Mouse (Mus musculus): Measurements from ENCODE around the gene Mpdz. TPM values are rescaled to one million over a fixed set of nuclear protein-coding genes. Genes with fewer than 3 reads are reported as not detected.

The Mpdz gene
- polyA plus RNA-seq, 1 experiment from 2014 or later = 7.4 TPM

- Histone ChIP-seq H3K4me2 (replicated peaks; ENCODE audit: low read depth, low read length) (no peak overlapping the region), H3K9me3 (ENCODE audit: low read length) (no peaks in the 10 kb centered on the region), H3K36me3 (ENCODE audit: insufficient read depth, low read length) (no peaks in the 10 kb centered on the region), H3K4me1 (ENCODE audit: insufficient read depth, low read depth, low read length) (no peaks in the 10 kb centered on the region), H3K4me3 (ENCODE audit: low read depth, low read length) (no peak overlapping the region), H3K27ac (ENCODE audit: low read length) (no peak overlapping the region), H3K9ac (replicated peaks; ENCODE audit: low read depth) (no peak overlapping the region), H3K27me3 (replicated peaks; ENCODE audit: insufficient read depth, low read length) (no peaks in the 10 kb centered on the region)
- TF ChIP-seq EP300 (IDR thresholded peaks at IDR 0.05) (no peak), CTCF (IDR thresholded peaks at IDR 0.05) (no peak)
- 40% methylated on average over 12 of the region's 12 CpGs for WGBS
- ATAC-seq = peak; percentile 78
- peak; percentile 69 for DNase-seq (ENCODE audit: low spot score)
Observed at GRCm38 (mm10) chr4:81309473-81310167, 133.0 kb downstream of the Mpdz start.

- Histone ChIP-seq H3K4me3 (ENCODE audit: low read depth, low read length) (no peak overlapping the region), H3K27ac (ENCODE audit: low read length) (no peak overlapping the region), H3K27me3 (replicated peaks; ENCODE audit: insufficient read depth, low read length) (no peaks in the 10 kb centered on the region), H3K9ac (replicated peaks; ENCODE audit: low read depth) (no peak overlapping the region), H3K36me3 (ENCODE audit: insufficient read depth, low read length) (peaks cover 3% of the 10 kb centered on the region; the same call in 1 of the 2 replicates), H3K9me3 (ENCODE audit: low read length) (no peaks in the 10 kb centered on the region), H3K4me1 (ENCODE audit: insufficient read depth, low read depth, low read length) (no peaks in the 10 kb centered on the region), H3K4me2 (replicated peaks; ENCODE audit: low read depth, low read length) (no peak overlapping the region)
- ATAC-seq (no peak), DNase-seq (ENCODE audit: low spot score) (no peak)
- 83% methylated on average over 10 of the region's 10 CpGs for WGBS
- TF ChIP-seq EP300 (IDR thresholded peaks at IDR 0.05) (no peak), CTCF (IDR thresholded peaks at IDR 0.05) (no peak)
Observed at GRCm38 (mm10) chr4:81307596-81308265, 134.9 kb downstream of the Mpdz start.

- H3K36me3 ChIP-seq (ENCODE audit: insufficient read depth, low read length) = peaks cover 3% of the 10 kb centered on the region; the same call in 1 of the 2 replicates
- H3K4me2 ChIP-seq (replicated peaks; ENCODE audit: low read depth, low read length) = no peak overlapping the region
- 87% methylated on average over 3 of the region's 3 CpGs for WGBS
- DNase-seq (ENCODE audit: low spot score) (no peak), ATAC-seq (no peak)
- no peak overlapping the region for H3K27ac ChIP-seq (ENCODE audit: low read length)
- H3K27me3 ChIP-seq (replicated peaks; ENCODE audit: insufficient read depth, low read length) = no peaks in the 10 kb centered on the region
- TF ChIP-seq CTCF (IDR thresholded peaks at IDR 0.05) (no peak), EP300 (IDR thresholded peaks at IDR 0.05) (no peak)
- no peaks in the 10 kb centered on the region for H3K9me3 ChIP-seq (ENCODE audit: low read length)
- no peak overlapping the region for H3K4me3 ChIP-seq (ENCODE audit: low read depth, low read length)
- H3K4me1 ChIP-seq (ENCODE audit: insufficient read depth, low read depth, low read length) = no peaks in the 10 kb centered on the region
- no peak overlapping the region for H3K9ac ChIP-seq (replicated peaks; ENCODE audit: low read depth)
Observed at GRCm38 (mm10) chr4:81302056-81302455, 140.6 kb downstream of the Mpdz start.

- Histone ChIP-seq H3K9me3 (ENCODE audit: low read length) (no peaks in the 10 kb centered on the region), H3K27me3 (replicated peaks; ENCODE audit: insufficient read depth, low read length) (no peaks in the 10 kb centered on the region), H3K9ac (replicated peaks; ENCODE audit: low read depth) (no peak overlapping the region), H3K4me3 (ENCODE audit: low read depth, low read length) (no peak overlapping the region), H3K36me3 (ENCODE audit: insufficient read depth, low read length) (peaks cover 3% of the 10 kb centered on the region; the same call in 1 of the 2 replicates), H3K4me2 (replicated peaks; ENCODE audit: low read depth, low read length) (no peak overlapping the region), H3K27ac (ENCODE audit: low read length) (no peak overlapping the region), H3K4me1 (ENCODE audit: insufficient read depth, low read depth, low read length) (no peaks in the 10 kb centered on the region)
- DNase-seq (ENCODE audit: low spot score) (no peak), ATAC-seq (no peak)
- TF ChIP-seq CTCF (IDR thresholded peaks at IDR 0.05) (no peak), EP300 (IDR thresholded peaks at IDR 0.05) (no peak)
- 67% methylated on average over 4 of the region's 4 CpGs for WGBS
Observed at GRCm38 (mm10) chr4:81298384-81298783, 144.2 kb downstream of the Mpdz start.

GRCm38 (mm10) chr4:81293309-81293708 lies 149.3 kb downstream of the Mpdz start:
- H3K27me3 ChIP-seq (replicated peaks; ENCODE audit: insufficient read depth, low read length) = no peaks in the 10 kb centered on the region
- no peak overlapping the region for H3K4me3 ChIP-seq (ENCODE audit: low read depth, low read length)
- no peak overlapping the region for H3K27ac ChIP-seq (ENCODE audit: low read length)
- no peaks in the 10 kb centered on the region for H3K4me1 ChIP-seq (ENCODE audit: insufficient read depth, low read depth, low read length)
- no peak overlapping the region for H3K4me2 ChIP-seq (replicated peaks; ENCODE audit: low read depth, low read length)
- DNase-seq (ENCODE audit: low spot score) (no peak), ATAC-seq (no peak)
- H3K9me3 ChIP-seq (ENCODE audit: low read length) = no peaks in the 10 kb centered on the region
- TF ChIP-seq CTCF (IDR thresholded peaks at IDR 0.05) = no peak
- TF ChIP-seq EP300 (IDR thresholded peaks at IDR 0.05) = no peak
- H3K9ac ChIP-seq (replicated peaks; ENCODE audit: low read depth) = no peak overlapping the region
- no peaks in the 10 kb centered on the region for H3K36me3 ChIP-seq (ENCODE audit: insufficient read depth, low read length)

- no peaks in the 10 kb centered on the region for H3K27me3 ChIP-seq (replicated peaks; ENCODE audit: insufficient read depth, low read length)
- 89% methylated on average over 4 of the region's 4 CpGs for WGBS
- TF ChIP-seq CTCF (IDR thresholded peaks at IDR 0.05) = no peak
- TF ChIP-seq EP300 (IDR thresholded peaks at IDR 0.05) = no peak
- no peak overlapping the region for H3K4me3 ChIP-seq (ENCODE audit: low read depth, low read length)
- H3K9me3 ChIP-seq (ENCODE audit: low read length) = no peaks in the 10 kb centered on the region
- H3K4me1 ChIP-seq (ENCODE audit: insufficient read depth, low read depth, low read length) = no peaks in the 10 kb centered on the region
- DNase-seq (ENCODE audit: low spot score) (no peak), ATAC-seq (no peak)
- peaks cover 4% of the 10 kb centered on the region; the same call in 1 of the 2 replicates for H3K36me3 ChIP-seq (ENCODE audit: insufficient read depth, low read length)
- H3K27ac ChIP-seq (ENCODE audit: low read length) = no peak overlapping the region
- no peak overlapping the region for H3K4me2 ChIP-seq (replicated peaks; ENCODE audit: low read depth, low read length)
- no peak overlapping the region for H3K9ac ChIP-seq (replicated peaks; ENCODE audit: low read depth)
Observed at GRCm38 (mm10) chr4:81285564-81285963, 157.1 kb downstream of the Mpdz start.
